Mouse (Mus musculus): Measurements from ENCODE around the gene Krtap10-4. TPM values are rescaled to one million over a fixed set of nuclear protein-coding genes. Genes with fewer than 3 reads are reported as not detected.

The Krtap10-4 gene
- polyA plus RNA-seq (2015; fragmentation: Illumina TruSeq; extraction: RNeasy Lipid Tissue Mini Kit (QIAGEN cat#74804); ENCODE audit: low read depth, low replicate concordance), result not detected

DNA sequence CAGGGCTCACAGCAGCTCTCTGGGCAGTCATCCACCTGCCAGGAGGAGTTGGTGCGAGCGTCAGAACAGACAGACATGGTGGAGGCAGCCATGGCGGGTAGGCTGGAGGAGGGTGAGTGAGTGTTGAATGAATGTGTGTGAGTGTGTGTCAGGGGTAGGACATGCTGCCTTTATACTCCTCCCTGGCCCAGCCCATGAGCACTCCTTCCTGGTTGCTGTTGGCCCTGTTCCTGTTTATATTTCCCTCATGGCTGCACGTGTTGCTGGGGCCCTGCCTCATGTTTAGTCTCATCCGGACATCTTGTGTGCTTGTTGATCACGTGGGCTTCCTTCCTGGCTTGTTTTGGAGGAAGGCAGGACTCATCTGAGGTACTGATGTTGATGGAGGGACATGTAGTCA, at the start of gene Krtap10-4:
Gene Krtap10-4, minus strand, starts transcription at position 145 of the 400 bp plus-strand sequence.

DNA sequence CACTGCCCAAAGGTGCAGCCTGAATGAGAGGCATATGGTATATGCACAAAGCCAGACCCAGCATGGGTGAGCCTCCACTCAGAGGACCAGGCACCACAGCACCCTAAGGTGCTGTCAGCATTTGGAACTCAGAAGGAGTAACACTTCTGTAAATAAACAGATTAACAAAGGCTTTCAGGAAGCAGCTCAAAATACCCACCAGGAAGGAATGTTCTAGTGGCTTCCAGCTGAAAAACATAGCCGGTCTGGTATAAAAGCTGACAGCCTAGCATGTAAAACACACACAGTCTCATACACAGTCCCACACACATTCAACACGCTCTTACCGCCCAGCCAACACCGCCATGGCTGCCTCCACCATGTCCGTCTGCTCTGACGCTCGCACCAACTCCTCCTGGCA, 34.8 kb upstream of the Krtap10-4 start, which contains the start of gene Gm3285:
Gene Gm3285, plus strand, starts transcription at position 301 of the 400 bp plus-strand sequence.

DNA sequence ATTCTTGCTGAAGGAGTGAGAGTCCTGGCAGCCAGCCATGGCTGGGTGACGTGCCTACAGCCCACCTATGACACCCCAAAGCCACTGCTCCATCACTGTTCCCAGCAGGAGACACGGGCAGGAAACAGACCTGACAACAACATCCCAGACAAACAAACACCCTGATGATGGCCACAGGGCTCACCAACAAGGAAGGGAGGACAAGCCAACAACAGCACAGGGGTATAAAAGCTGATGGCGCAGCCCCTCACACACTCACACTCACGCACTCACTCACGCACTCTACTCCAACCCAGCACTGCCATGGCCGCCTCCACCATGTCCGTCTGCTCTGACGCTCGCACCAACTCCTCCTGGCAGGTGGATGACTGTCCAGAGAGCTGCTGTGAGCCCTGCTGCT, 25.7 kb upstream of the Krtap10-4 start, which contains the start of gene Gm10318:
Gene Gm10318, plus strand, starts transcription at position 301 of the 400 bp plus-strand sequence.

DNA sequence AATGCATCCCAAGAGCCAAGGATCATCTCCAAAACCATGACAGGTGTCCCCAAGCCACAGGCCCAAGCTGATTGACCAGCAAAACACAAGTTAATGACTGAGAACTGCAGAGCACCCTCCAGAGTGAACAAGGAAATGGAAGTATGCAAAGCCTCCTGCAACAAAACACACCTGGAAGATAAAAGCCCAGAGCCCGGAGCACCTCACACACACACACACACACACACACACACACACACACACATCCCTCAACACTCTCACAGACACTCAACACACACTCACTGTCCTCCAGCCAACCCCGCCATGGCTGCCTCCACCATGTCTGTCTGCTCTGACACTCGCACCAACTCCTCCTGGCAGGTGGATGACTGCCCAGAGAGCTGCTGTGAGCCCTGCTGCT, 19.6 kb upstream of the Krtap10-4 start, which contains the start of gene Gm36176:
Gene Gm36176, plus strand, starts transcription at position 301 of the 400 bp plus-strand sequence.

DNA sequence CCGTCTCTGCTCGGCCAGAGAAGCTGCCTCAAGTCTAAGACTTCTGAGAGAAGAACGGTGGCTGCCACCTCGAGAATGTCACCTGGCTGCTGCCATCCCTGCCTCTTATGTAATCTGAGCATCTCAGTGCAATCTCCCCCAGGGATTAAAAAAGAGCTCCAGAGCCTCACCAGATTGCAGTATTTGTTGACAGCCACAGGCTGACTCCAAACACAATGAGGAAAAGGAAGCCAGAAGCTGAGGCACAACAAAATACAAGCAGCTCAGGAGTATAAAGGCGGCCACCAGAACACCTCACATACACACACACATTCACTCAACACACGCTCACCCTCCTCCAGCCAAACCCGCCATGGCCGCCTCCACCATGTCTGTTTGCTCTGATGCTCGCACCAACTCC, 8.8 kb upstream of the Krtap10-4 start, which contains the start of gene Krtap10-10:
Gene Krtap10-10, plus strand, starts transcription at position 301 of the 400 bp plus-strand sequence.

DNA sequence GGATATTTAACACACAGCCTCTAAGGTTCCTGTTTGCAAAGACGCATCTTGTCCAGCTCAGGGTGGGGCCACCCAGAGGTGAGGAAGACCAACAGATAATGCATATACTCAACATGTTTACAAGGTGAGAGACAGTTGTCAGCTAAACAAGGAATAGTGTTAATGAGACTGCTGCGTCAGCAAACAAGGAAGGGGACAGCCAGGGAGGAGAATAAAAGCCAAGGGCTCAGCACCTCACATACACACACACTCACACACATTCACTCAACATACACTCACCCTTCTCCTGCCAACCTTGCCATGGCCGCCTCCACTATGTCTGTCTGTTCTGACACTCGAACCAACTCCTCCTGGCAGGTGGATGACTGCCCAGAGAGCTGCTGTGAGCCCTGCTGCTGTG, 12.5 kb downstream of the Krtap10-4 start, which contains the start of gene Gm2696:
Gene Gm2696, plus strand, starts transcription at position 301 of the 400 bp plus-strand sequence.

DNA sequence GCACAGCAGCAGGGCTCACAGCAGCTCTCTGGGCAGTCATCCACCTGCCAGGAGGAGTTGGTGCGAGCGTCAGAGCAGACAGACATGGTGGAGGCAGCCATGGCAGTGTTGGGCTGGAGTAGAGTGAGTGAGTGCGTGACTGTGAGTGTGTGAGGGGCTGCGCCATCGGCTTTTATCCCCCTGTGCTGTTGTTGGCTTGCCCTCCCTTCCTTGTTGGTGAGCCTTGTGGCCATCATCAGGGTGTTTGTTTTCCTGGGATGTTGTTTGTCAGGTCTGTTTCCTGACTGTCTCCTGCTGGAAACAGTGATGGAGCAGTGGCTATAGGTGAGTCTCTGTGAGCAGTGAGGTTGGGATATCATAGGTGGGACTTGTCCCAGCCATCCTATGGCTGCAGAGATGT, 15.2 kb downstream of the Krtap10-4 start, which contains the start of gene Gm9507:
Gene Gm9507, minus strand, starts transcription at position 101 of the 400 bp plus-strand sequence.

DNA sequence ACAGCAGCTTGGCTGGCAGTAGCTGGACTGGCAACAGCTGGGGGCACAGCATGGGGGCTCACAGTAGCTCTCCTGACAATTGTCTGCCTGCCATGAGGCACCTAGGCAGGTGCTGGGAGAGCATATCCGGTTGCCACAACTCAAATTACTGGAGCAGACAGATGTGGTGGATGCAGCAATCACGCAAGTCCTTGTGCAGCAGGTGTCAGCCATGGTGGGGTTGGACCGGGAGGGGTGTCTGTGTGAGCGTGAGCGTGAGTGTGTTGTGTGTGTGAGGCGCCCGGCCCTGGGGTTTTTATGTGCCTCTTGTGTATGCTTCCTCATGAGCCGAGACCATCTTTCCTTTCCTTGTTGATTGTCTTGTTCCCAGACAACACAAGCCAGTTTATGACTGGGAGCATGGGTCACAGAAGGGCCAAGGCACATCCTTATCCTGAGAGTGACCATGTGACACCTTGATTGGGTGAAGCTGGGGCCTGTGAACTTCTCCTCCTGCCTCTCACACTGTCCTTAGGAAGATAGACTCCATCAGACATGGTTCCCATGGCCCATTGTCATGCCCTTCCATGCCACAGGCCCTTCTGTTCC, 27.9 kb downstream of the Krtap10-4 start, which contains the start of gene Gm19668:
Gene Gm19668, minus strand, starts transcription at position 213 of the 588 bp plus-strand sequence.

DNA sequence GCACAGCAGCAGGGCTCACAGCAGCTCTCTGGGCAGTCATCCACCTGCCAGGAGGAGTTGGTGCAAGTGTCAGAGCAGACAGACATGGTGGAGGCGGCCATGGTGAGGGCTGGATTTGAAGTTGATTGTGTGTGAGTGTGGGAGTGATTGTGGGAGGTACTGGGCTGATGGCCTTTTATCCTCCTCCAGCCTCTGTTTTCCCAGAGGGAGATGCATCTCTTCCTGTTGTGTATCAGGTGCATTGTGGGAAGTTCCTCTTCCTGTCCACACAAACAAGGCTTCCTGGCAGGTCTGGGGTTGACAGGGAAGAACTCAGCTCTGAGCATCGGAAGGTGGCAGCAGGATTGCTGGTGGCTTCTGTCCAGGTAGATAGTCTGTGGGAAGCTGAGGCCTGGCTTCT, 31.9 kb downstream of the Krtap10-4 start, which contains the start of gene Gm9639:
Gene Gm9639, minus strand, starts transcription at position 101 of the 400 bp plus-strand sequence.

DNA sequence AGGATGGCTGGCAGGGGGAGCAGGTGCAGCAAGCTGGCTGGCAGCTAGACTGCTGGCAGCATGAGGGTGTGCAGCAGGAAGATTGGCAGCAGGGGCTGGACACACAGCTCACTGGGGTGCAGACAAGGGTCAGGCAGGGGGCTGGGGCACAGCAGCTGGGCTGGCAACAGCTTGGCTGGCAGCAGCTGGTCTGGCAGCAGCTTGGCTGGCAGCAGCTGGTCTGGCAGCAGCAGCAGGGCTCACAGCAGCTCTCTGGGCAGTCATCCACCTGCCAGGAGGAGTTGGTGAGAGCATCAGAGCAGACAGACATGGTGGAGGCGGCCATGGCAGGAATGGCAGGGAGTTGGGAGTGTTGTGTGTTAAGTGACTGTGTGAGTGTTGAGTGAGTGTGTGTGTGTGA, 39.0 kb downstream of the Krtap10-4 start, which contains the start of gene Gm7137:
Gene Gm7137, minus strand, starts transcription at position 325 of the 400 bp plus-strand sequence.

DNA sequence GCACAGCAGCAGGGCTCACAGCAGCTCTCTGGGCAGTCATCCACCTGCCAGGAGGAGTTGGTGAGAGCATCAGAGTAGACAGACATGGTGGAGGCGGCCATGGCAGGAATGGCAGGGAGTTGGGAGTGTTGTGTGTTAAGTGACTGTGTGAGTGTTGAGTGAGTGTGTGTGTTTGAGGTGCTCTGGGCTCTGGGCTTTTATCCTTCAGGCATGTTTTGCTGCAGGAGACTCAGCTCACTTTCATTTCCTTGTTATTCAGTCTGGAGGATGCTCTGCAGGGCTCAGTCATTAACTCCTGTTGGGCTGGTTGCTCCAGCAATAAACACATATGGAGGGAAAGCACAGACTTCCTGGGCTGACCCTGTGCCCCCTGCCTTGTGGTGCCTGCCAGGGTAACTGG, 44.5 kb downstream of the Krtap10-4 start, which contains the start of gene Gm3250:
Gene Gm3250, minus strand, starts transcription at position 101 of the 400 bp plus-strand sequence.

DNA sequence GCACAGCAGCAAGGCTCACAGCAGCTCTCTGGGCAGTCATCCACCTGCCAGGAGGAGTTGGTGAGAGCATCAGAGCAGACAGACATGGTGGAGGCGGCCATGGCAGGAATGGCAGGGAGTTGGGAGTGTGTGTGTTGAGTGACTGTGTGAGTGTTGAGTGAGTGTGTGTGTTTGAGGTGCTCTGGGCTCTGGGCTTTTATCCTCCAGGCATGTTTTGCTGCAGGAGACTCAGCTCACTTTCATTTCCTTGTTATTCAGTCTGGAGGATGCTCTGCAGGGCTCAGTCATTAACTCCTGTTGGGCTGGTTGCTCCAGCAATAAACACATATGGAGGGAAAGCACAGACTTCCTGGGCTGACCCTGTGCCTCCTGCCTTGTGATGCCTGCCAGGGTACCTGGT, 50.1 kb downstream of the Krtap10-4 start, which contains the start of gene Gm7138:
Gene Gm7138, minus strand, starts transcription at position 101 of the 400 bp plus-strand sequence.

Other genes with a start within 250 kb of the Krtap10-4 start
- 81.4 TPM for gene Pttg1ip, start 245.4 kb downstream of the Krtap10-4 start, polyA plus RNA-seq (2015; fragmentation: Illumina TruSeq; extraction: RNeasy Lipid Tissue Mini Kit (QIAGEN cat#74804); ENCODE audit: low read depth, low replicate concordance)
- gene Sumo3, start 221.0 kb downstream of the Krtap10-4 start, polyA plus RNA-seq (2015; fragmentation: Illumina TruSeq; extraction: RNeasy Lipid Tissue Mini Kit (QIAGEN cat#74804); ENCODE audit: low read depth, low replicate concordance), result 222 TPM
- 7.8 TPM for gene Gm49325, start 220.9 kb downstream of the Krtap10-4 start, polyA plus RNA-seq (2015; fragmentation: Illumina TruSeq; extraction: RNeasy Lipid Tissue Mini Kit (QIAGEN cat#74804); ENCODE audit: low read depth, low replicate concordance)
- gene Ube2g2, start 204.8 kb downstream of the Krtap10-4 start, polyA plus RNA-seq (2015; fragmentation: Illumina TruSeq; extraction: RNeasy Lipid Tissue Mini Kit (QIAGEN cat#74804); ENCODE audit: low read depth, low replicate concordance), result 47.4 TPM
- gene Tspear, start 140.5 kb downstream of the Krtap10-4 start, polyA plus RNA-seq (2015; fragmentation: Illumina TruSeq; extraction: RNeasy Lipid Tissue Mini Kit (QIAGEN cat#74804); ENCODE audit: low read depth, low replicate concordance), result 0.58 TPM
- not detected for gene Gm19402, start 136.3 kb downstream of the Krtap10-4 start, polyA plus RNA-seq (2015; fragmentation: Illumina TruSeq; extraction: RNeasy Lipid Tissue Mini Kit (QIAGEN cat#74804); ENCODE audit: low read depth, low replicate concordance)
- gene Gm9508, start 129.9 kb downstream of the Krtap10-4 start, polyA plus RNA-seq (2015; fragmentation: Illumina TruSeq; extraction: RNeasy Lipid Tissue Mini Kit (QIAGEN cat#74804); ENCODE audit: low read depth, low replicate concordance), result not detected
- gene Gm10272, start 120.5 kb downstream of the Krtap10-4 start, polyA plus RNA-seq (2015; fragmentation: Illumina TruSeq; extraction: RNeasy Lipid Tissue Mini Kit (QIAGEN cat#74804); ENCODE audit: low read depth, low replicate concordance), result not detected
- gene Gm10024, start 115.6 kb downstream of the Krtap10-4 start, polyA plus RNA-seq (2015; fragmentation: Illumina TruSeq; extraction: RNeasy Lipid Tissue Mini Kit (QIAGEN cat#74804); ENCODE audit: low read depth, low replicate concordance), result not detected
- gene Gm10142, start 111.3 kb downstream of the Krtap10-4 start, polyA plus RNA-seq (2015; fragmentation: Illumina TruSeq; extraction: RNeasy Lipid Tissue Mini Kit (QIAGEN cat#74804); ENCODE audit: low read depth, low replicate concordance), result not detected
- not detected for gene Krtap12-1, start 106.5 kb downstream of the Krtap10-4 start, polyA plus RNA-seq (2015; fragmentation: Illumina TruSeq; extraction: RNeasy Lipid Tissue Mini Kit (QIAGEN cat#74804); ENCODE audit: low read depth, low replicate concordance)
- gene Gm10100, start 100.6 kb downstream of the Krtap10-4 start, polyA plus RNA-seq (2015; fragmentation: Illumina TruSeq; extraction: RNeasy Lipid Tissue Mini Kit (QIAGEN cat#74804); ENCODE audit: low read depth, low replicate concordance), result not detected
- gene Gm18596, start 84.5 kb downstream of the Krtap10-4 start, polyA plus RNA-seq (2015; fragmentation: Illumina TruSeq; extraction: RNeasy Lipid Tissue Mini Kit (QIAGEN cat#74804); ENCODE audit: low read depth, low replicate concordance), result not detected
- gene Gm9736, start 75.7 kb downstream of the Krtap10-4 start, polyA plus RNA-seq (2015; fragmentation: Illumina TruSeq; extraction: RNeasy Lipid Tissue Mini Kit (QIAGEN cat#74804); ENCODE audit: low read depth, low replicate concordance), result not detected
- gene Gm3233, start 67.4 kb downstream of the Krtap10-4 start, polyA plus RNA-seq (2015; fragmentation: Illumina TruSeq; extraction: RNeasy Lipid Tissue Mini Kit (QIAGEN cat#74804); ENCODE audit: low read depth, low replicate concordance), result not detected
- gene Gm3238, start 55.8 kb downstream of the Krtap10-4 start, polyA plus RNA-seq (2015; fragmentation: Illumina TruSeq; extraction: RNeasy Lipid Tissue Mini Kit (QIAGEN cat#74804); ENCODE audit: low read depth, low replicate concordance), result not detected
- gene Gm7138, start 50.2 kb downstream of the Krtap10-4 start, polyA plus RNA-seq (2015; fragmentation: Illumina TruSeq; extraction: RNeasy Lipid Tissue Mini Kit (QIAGEN cat#74804); ENCODE audit: low read depth, low replicate concordance), result not detected
- not detected for gene Gm3250, start 44.6 kb downstream of the Krtap10-4 start, polyA plus RNA-seq (2015; fragmentation: Illumina TruSeq; extraction: RNeasy Lipid Tissue Mini Kit (QIAGEN cat#74804); ENCODE audit: low read depth, low replicate concordance)
- not detected for gene Gm7137, start 38.9 kb downstream of the Krtap10-4 start, polyA plus RNA-seq (2015; fragmentation: Illumina TruSeq; extraction: RNeasy Lipid Tissue Mini Kit (QIAGEN cat#74804); ENCODE audit: low read depth, low replicate concordance)
- not detected for gene Gm9639, start 32.0 kb downstream of the Krtap10-4 start, polyA plus RNA-seq (2015; fragmentation: Illumina TruSeq; extraction: RNeasy Lipid Tissue Mini Kit (QIAGEN cat#74804); ENCODE audit: low read depth, low replicate concordance)
- not detected for gene Gm19668, start 28.0 kb downstream of the Krtap10-4 start, polyA plus RNA-seq (2015; fragmentation: Illumina TruSeq; extraction: RNeasy Lipid Tissue Mini Kit (QIAGEN cat#74804); ENCODE audit: low read depth, low replicate concordance)
- not detected for gene Gm9507, start 15.3 kb downstream of the Krtap10-4 start, polyA plus RNA-seq (2015; fragmentation: Illumina TruSeq; extraction: RNeasy Lipid Tissue Mini Kit (QIAGEN cat#74804); ENCODE audit: low read depth, low replicate concordance)
- gene Gm2696, start 12.4 kb downstream of the Krtap10-4 start, polyA plus RNA-seq (2015; fragmentation: Illumina TruSeq; extraction: RNeasy Lipid Tissue Mini Kit (QIAGEN cat#74804); ENCODE audit: low read depth, low replicate concordance), result not detected
- gene Krtap10-10, start 8.9 kb upstream of the Krtap10-4 start, polyA plus RNA-seq (2015; fragmentation: Illumina TruSeq; extraction: RNeasy Lipid Tissue Mini Kit (QIAGEN cat#74804); ENCODE audit: low read depth, low replicate concordance), result not detected
- not detected for gene Gm36176, start 19.7 kb upstream of the Krtap10-4 start, polyA plus RNA-seq (2015; fragmentation: Illumina TruSeq; extraction: RNeasy Lipid Tissue Mini Kit (QIAGEN cat#74804); ENCODE audit: low read depth, low replicate concordance)
- not detected for gene Gm10318, start 25.8 kb upstream of the Krtap10-4 start, polyA plus RNA-seq (2015; fragmentation: Illumina TruSeq; extraction: RNeasy Lipid Tissue Mini Kit (QIAGEN cat#74804); ENCODE audit: low read depth, low replicate concordance)
- gene Gm3285, start 34.9 kb upstream of the Krtap10-4 start, polyA plus RNA-seq (2015; fragmentation: Illumina TruSeq; extraction: RNeasy Lipid Tissue Mini Kit (QIAGEN cat#74804); ENCODE audit: low read depth, low replicate concordance), result not detected
- 6.6 TPM for gene Lrrc3, start 75.4 kb upstream of the Krtap10-4 start, polyA plus RNA-seq (2015; fragmentation: Illumina TruSeq; extraction: RNeasy Lipid Tissue Mini Kit (QIAGEN cat#74804); ENCODE audit: low read depth, low replicate concordance)
- 19.7 TPM for gene Trpm2, start 143.5 kb upstream of the Krtap10-4 start, polyA plus RNA-seq (2015; fragmentation: Illumina TruSeq; extraction: RNeasy Lipid Tissue Mini Kit (QIAGEN cat#74804); ENCODE audit: low read depth, low replicate concordance)
- gene 1810043G02Rik, start 151.4 kb upstream of the Krtap10-4 start, polyA plus RNA-seq (2015; fragmentation: Illumina TruSeq; extraction: RNeasy Lipid Tissue Mini Kit (QIAGEN cat#74804); ENCODE audit: low read depth, low replicate concordance), result 41.3 TPM
- gene Pfkl, start 183.0 kb upstream of the Krtap10-4 start, polyA plus RNA-seq (2015; fragmentation: Illumina TruSeq; extraction: RNeasy Lipid Tissue Mini Kit (QIAGEN cat#74804); ENCODE audit: low read depth, low replicate concordance), result 90.2 TPM
- not detected for gene Dnmt3l, start 214.9 kb upstream of the Krtap10-4 start, polyA plus RNA-seq (2015; fragmentation: Illumina TruSeq; extraction: RNeasy Lipid Tissue Mini Kit (QIAGEN cat#74804); ENCODE audit: low read depth, low replicate concordance)
- gene Aire, start 216.5 kb upstream of the Krtap10-4 start, polyA plus RNA-seq (2015; fragmentation: Illumina TruSeq; extraction: RNeasy Lipid Tissue Mini Kit (QIAGEN cat#74804); ENCODE audit: low read depth, low replicate concordance), result not detected
- gene Icosl, start 242.2 kb upstream of the Krtap10-4 start, polyA plus RNA-seq (2015; fragmentation: Illumina TruSeq; extraction: RNeasy Lipid Tissue Mini Kit (QIAGEN cat#74804); ENCODE audit: low read depth, low replicate concordance), result 4.7 TPM